Mouse (Mus musculus) embryonic facial prominence, embryonic 13.5 days (tissue): ENCODE measurements around the gene Spryd7. TPM values are rescaled to one million over a fixed set of nuclear protein-coding genes. Genes with fewer than 3 reads are reported as not detected.
"Not testable (repeated sequence)": the region's sequence is repeated elsewhere in the genome, so short reads cannot be mapped to it uniquely, and the experiment has no call there.

Experiments used
- ATAC-seq: fragments of 200-750 bp; cut with Nextera tagmentation; 2 replicates; pipeline ENCODE4 v1.8.0; 2017; ENCODE audit warnings: low read depth; ENCODE audit not compliant: insufficient number of reproducible peaks, insufficient read depth, low FRiP score, low TSS enrichment
- H3K27ac ChIP-seq: fragments of 300-500 bp; sonication (generic); 2 replicates; pipeline ENCODE4 v1.5.1; 2015; ENCODE audit warnings: moderate library complexity, mild to moderate bottlenecking, inconsistent platforms
- H3K27me3 ChIP-seq: fragments of 300-500 bp; sonication (generic); 2 replicates; pipeline ENCODE4 v1.6.1; 2015; ENCODE audit warnings: mild to moderate bottlenecking, inconsistent platforms
- H3K36me3 ChIP-seq: fragments of 300-500 bp; sonication (generic); 2 replicates; pipeline ENCODE4 v1.6.1; 2015; ENCODE audit warnings: mild to moderate bottlenecking, inconsistent platforms
- H3K4me1 ChIP-seq: fragments of 300-500 bp; sonication (generic); 2 replicates; pipeline ENCODE4 v1.6.1; 2015; ENCODE audit warnings: inconsistent platforms
- H3K4me2 ChIP-seq: fragments of 300-500 bp; sonication (generic); 2 replicates; pipeline ENCODE4 v1.6.1; 2015; ENCODE audit warnings: moderate library complexity, mild to moderate bottlenecking, inconsistent platforms
- H3K4me3 ChIP-seq: fragments of 300-500 bp; sonication (generic); 2 replicates; pipeline ENCODE4 v1.5.1; 2015; ENCODE audit warnings: mild to moderate bottlenecking, inconsistent platforms
- H3K9ac ChIP-seq: fragments of 300-500 bp; sonication (generic); 2 replicates; pipeline ENCODE4 v1.6.1; 2015; ENCODE audit warnings: mild to moderate bottlenecking, inconsistent platforms
- H3K9me3 ChIP-seq: fragments of 300-500 bp; sonication (generic); 2 replicates; pipeline ENCODE4 v1.6.1; 2016; ENCODE audit warnings: inconsistent platforms
- WGBS: fragments of 180-500 bp; shearing (Covaris S2); methylation state at CpG from one replicate; pipeline ENCODE4 v1.1.7; 2015; ENCODE audit warnings: mixed read lengths; 5-methylcytosine and 5-hydroxymethylcytosine counted together
- polyA plus RNA-seq: library from polyadenylated mRNA; unstranded; fragments of >200 nt; fragmentation: Nextera tagmentation; extraction: Ambion mirVana; gene quantifications from 2 replicates; pipeline ENCODE4 v1.2.1, GENCODE M21; 2015

Gene Spryd7
- 16.1 and 18.0 TPM in 2 replicates for polyA plus RNA-seq

GRCm38 (mm10) chr14:61556289-61557147 is at the start of gene Spryd7:
Gene Spryd7, minus strand, starts transcription at chr14:61556886.
- under 1% methylated on average over 70 of the region's 72 CpGs for WGBS
- H3K27ac ChIP-seq = peak within 1 kb of the TSS; percentile 80

GRCm38 (mm10) chr14:61606088-61606487 is 49.4 kb upstream of the Spryd7 start:
- H3K9ac ChIP-seq, H3K4me2 ChIP-seq, H3K27ac ChIP-seq, ATAC-seq, H3K4me3 ChIP-seq, H3K4me1 ChIP-seq, H3K27me3 ChIP-seq, H3K9me3 ChIP-seq: not testable (repeated sequence)
- H3K36me3 ChIP-seq = peaks cover 47% of the 10 kb centered on the region
- 90% methylated on average over 2 of the region's 2 CpGs for WGBS

More at GRCm38 (mm10) chr14:61556289-61557147, at the start of gene Spryd7:
- peak within 1 kb of the TSS; percentile 83 for H3K9ac ChIP-seq
- no peaks in the 10 kb centered on the region for H3K36me3 ChIP-seq
- peak within 1 kb of the TSS; percentile 88 for H3K4me2 ChIP-seq
- H3K4me1 ChIP-seq = no peaks in the 10 kb centered on the region
- peak; percentile 97 for ATAC-seq
- H3K4me3 ChIP-seq = peak within 1 kb of the TSS; percentile 76
- H3K9me3 ChIP-seq = no peaks in the 10 kb centered on the region
- H3K27me3 ChIP-seq = peaks cover 2% of the 10 kb centered on the region; the same call in 1 of the 2 replicates

- H3K4me3 ChIP-seq = no peak overlapping the region
These were observed 47.4 kb upstream of the Spryd7 start for GRCm38 (mm10) chr14:61604081-61604480.

GRCm38 (mm10) chr14:61603069-61603755 is 46.5 kb upstream of the Spryd7 start:
- Histone ChIP-seq H3K9ac (no peak overlapping the region), H3K4me3 (no peak overlapping the region), H3K4me2 (no peak overlapping the region), H3K36me3 (peaks cover 47% of the 10 kb centered on the region), H3K9me3 (no peaks in the 10 kb centered on the region), H3K27ac (no peak overlapping the region), H3K4me1 (peaks cover 18% of the 10 kb centered on the region), H3K27me3 (no peaks in the 10 kb centered on the region)
- 76% methylated on average over 8 of the region's 8 CpGs for WGBS
- ATAC-seq = no peak

More at GRCm38 (mm10) chr14:61604081-61604480, 47.4 kb upstream of the Spryd7 start:
- peaks cover 18% of the 10 kb centered on the region for H3K4me1 ChIP-seq
- H3K27ac ChIP-seq = no peak overlapping the region
- H3K9ac ChIP-seq = no peak overlapping the region
- no peaks in the 10 kb centered on the region for H3K27me3 ChIP-seq
- H3K4me2 ChIP-seq = no peak overlapping the region
- 74% methylated on average over 3 of the region's 3 CpGs for WGBS
- no peaks in the 10 kb centered on the region for H3K9me3 ChIP-seq
- ATAC-seq = no peak
- H3K36me3 ChIP-seq = peaks cover 47% of the 10 kb centered on the region

- no peaks in the 10 kb centered on the region for H3K9me3 ChIP-seq
- no peak overlapping the region for H3K27ac ChIP-seq
- 84% methylated on average over 9 of the region's 9 CpGs for WGBS
- no peak overlapping the region for H3K4me3 ChIP-seq
- H3K36me3 ChIP-seq = peaks cover 36% of the 10 kb centered on the region
- no peak overlapping the region for H3K9ac ChIP-seq
- no peaks in the 10 kb centered on the region for H3K27me3 ChIP-seq
- H3K4me1 ChIP-seq = peaks cover 18% of the 10 kb centered on the region
- peak overlapping the region; percentile 61 for H3K4me2 ChIP-seq
- ATAC-seq = no peak
These were observed 44.7 kb upstream of the Spryd7 start for GRCm38 (mm10) chr14:61601348-61601747.

GRCm38 (mm10) chr14:61599057-61599806 is 42.5 kb upstream of the Spryd7 start:
- Histone ChIP-seq H3K4me3 (peak overlapping the region; percentile 79), H3K4me1 (peaks cover 18% of the 10 kb centered on the region), H3K27ac (peak overlapping the region; percentile 73), H3K9ac (peak overlapping the region; percentile 88), H3K4me2 (peak overlapping the region; percentile 61), H3K36me3 (peaks cover 16% of the 10 kb centered on the region), H3K9me3 (no peaks in the 10 kb centered on the region), H3K27me3 (no peaks in the 10 kb centered on the region)
- ATAC-seq = peak; percentile 94
- 4% methylated on average over 44 of the region's 44 CpGs for WGBS

- H3K4me3 ChIP-seq = peak within 1 kb of the TSS; percentile 79
- ATAC-seq = no peak
- no peaks in the 10 kb centered on the region for H3K27me3 ChIP-seq
- H3K9ac ChIP-seq = peak within 1 kb of the TSS; percentile 88
- 54% methylated on average over 5 of the region's 5 CpGs for WGBS
- H3K27ac ChIP-seq = no peak within 1 kb of the TSS
- no peaks in the 10 kb centered on the region for H3K9me3 ChIP-seq
- H3K4me1 ChIP-seq = peaks cover 18% of the 10 kb centered on the region
- H3K4me2 ChIP-seq = peak within 1 kb of the TSS; percentile 61
- 0 out of 2 replicates have a peak, but pooled peaks cover 4% of the 10 kb centered on the region for H3K36me3 ChIP-seq
These were observed 41.3 kb upstream of the Spryd7 start, which contains the start of gene Trim13 for GRCm38 (mm10) chr14:61597968-61598367. Gene Trim13, plus strand, starts transcription at chr14:61598247.

GRCm38 (mm10) chr14:61596719-61597426 is 40.2 kb upstream of the Spryd7 start:
- H3K27me3 ChIP-seq = no peaks in the 10 kb centered on the region
- ATAC-seq = no peak
- no peak overlapping the region for H3K4me2 ChIP-seq
- no peak overlapping the region for H3K4me3 ChIP-seq
- H3K9ac ChIP-seq = no peak overlapping the region
- peaks cover 16% of the 10 kb centered on the region for H3K4me1 ChIP-seq
- no peaks in the 10 kb centered on the region for H3K9me3 ChIP-seq
- H3K27ac ChIP-seq = no peak overlapping the region
- 82% methylated on average over 9 of the region's 9 CpGs for WGBS
- 0 out of 2 replicates have a peak, but pooled peaks cover 2% of the 10 kb centered on the region for H3K36me3 ChIP-seq

- no peaks in the 10 kb centered on the region for H3K36me3 ChIP-seq
- H3K27ac ChIP-seq = no peak overlapping the region
- H3K4me1 ChIP-seq = no peaks in the 10 kb centered on the region
- H3K27me3 ChIP-seq = no peaks in the 10 kb centered on the region
- no peak overlapping the region for H3K4me3 ChIP-seq
- no peak overlapping the region for H3K9ac ChIP-seq
- no peaks in the 10 kb centered on the region for H3K9me3 ChIP-seq
- H3K4me2 ChIP-seq = no peak overlapping the region
- 73% methylated on average over 4 of the region's 4 CpGs for WGBS
- no peak for ATAC-seq
These were observed 32.8 kb upstream of the Spryd7 start for GRCm38 (mm10) chr14:61589288-61590065.

GRCm38 (mm10) chr14:61575941-61576340 is 19.3 kb upstream of the Spryd7 start:
- Histone ChIP-seq H3K27ac (no peak overlapping the region), H3K4me3 (no peak overlapping the region), H3K9ac (no peak overlapping the region), H3K27me3 (no peaks in the 10 kb centered on the region), H3K4me1 (no peaks in the 10 kb centered on the region), H3K36me3 (no peaks in the 10 kb centered on the region), H3K4me2 (no peak overlapping the region), H3K9me3 (no peaks in the 10 kb centered on the region)
- ATAC-seq = no peak
- 88% methylated on average over 8 of the region's 8 CpGs for WGBS
